8 mouse cellular contexts compared by ENCODE assay signal in the genomic region with DNA sequence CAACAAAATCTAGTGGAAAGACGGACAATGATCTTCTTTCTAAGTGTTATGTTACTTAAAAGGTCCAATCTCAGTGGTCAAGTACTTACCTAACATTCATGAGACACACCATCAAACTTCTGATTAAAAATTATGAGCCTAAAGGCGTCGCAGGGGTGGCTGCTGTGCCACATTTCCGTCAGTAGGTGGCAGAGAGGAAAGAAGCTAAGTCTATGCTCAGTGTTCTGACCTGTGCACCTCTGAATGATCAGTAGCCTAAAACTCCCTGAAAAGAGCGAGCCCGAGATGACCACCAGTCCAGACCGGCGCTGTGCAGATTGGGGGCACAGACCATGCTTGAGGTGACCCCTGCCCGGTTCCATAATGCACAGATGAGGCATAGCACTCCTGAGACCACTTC. TPM values are rescaled to one million over a fixed set of nuclear protein-coding genes. Genes with fewer than 3 reads are reported as not detected.
DNase-seq lines count a peak whose midpoint lies in the region; ATAC-seq and TF ChIP-seq lines count a peak whose summit lies in the region.

No protein-coding gene starts in this region.

- H3K27ac ChIP-seq in kidney, embryonic 15.5 days = no peak overlapping the region
- H3K27ac ChIP-seq in liver, postnatal 0 days (ENCODE audit: low read depth) = no peak overlapping the region

- no peaks in the 10 kb centered on the region for H3K36me3 ChIP-seq in kidney, embryonic 15.5 days
- H3K36me3 ChIP-seq in liver, postnatal 0 days (replicated peaks; ENCODE audit: insufficient read depth, low read length) = no peaks in the 10 kb centered on the region

- no peaks in the 10 kb centered on the region for H3K27me3 ChIP-seq in kidney, embryonic 15.5 days
- H3K27me3 ChIP-seq in liver, postnatal 0 days (ENCODE audit: insufficient read depth, low read length) = no peaks in the 10 kb centered on the region

- TF ChIP-seq CTCF in liver, postnatal 0 days (IDR thresholded peaks at IDR 0.05; ENCODE audit: low read depth) = peak; percentile 74

- no peak for TF ChIP-seq EP300 in liver, postnatal 0 days (IDR thresholded peaks at IDR 0.05; ENCODE audit: low read depth)

- ATAC-seq in kidney, embryonic 15.5 days (replicated peaks; ENCODE audit: low FRiP score) = no peak; the same call in 1 of the 2 replicates
- peak; percentile 80 for ATAC-seq in CD4-positive, CD25-positive, alpha-beta regulatory T cell, adult 4 months
- no peak for ATAC-seq in liver, postnatal 0 days

- WGBS in kidney, embryonic 15.5 days = 30% methylated on average over 9 of the region's 9 CpGs
- 27% methylated on average over 9 of the region's 9 CpGs for WGBS in liver, postnatal 0 days (ENCODE audit: insufficient replicate concordance)

- DNase-seq in kidney, adult 18-20 months = peak; percentile 44
- peak; percentile 28 for DNase-seq in Muller cell, postnatal 12 days (ENCODE audit: inconsistent ontology term)
- peak; percentile 72 for DNase-seq in embryo, embryonic 10 days (ENCODE audit: low spot score)
- peak; percentile 44 for DNase-seq in liver, postnatal 0 days
- DNase-seq in thymus, postnatal 4 days = peak; percentile 61
- DNase-seq in natural killer cell, adult 2 months (ENCODE audit: low spot score in 2 of 2) = no peak

- no peaks in the 10 kb centered on the region for H3K9me3 ChIP-seq in kidney, embryonic 15.5 days (replicated peaks)
- H3K9me3 ChIP-seq in liver, postnatal 0 days (ENCODE audit: low read length) = no peaks in the 10 kb centered on the region

- no peak overlapping the region for H3K4me2 ChIP-seq in kidney, embryonic 15.5 days
- H3K4me2 ChIP-seq in liver, postnatal 0 days (ENCODE audit: low read depth, low read length) = no peak overlapping the region

- no peaks in the 10 kb centered on the region for H3K4me1 ChIP-seq in kidney, embryonic 15.5 days
- H3K4me1 ChIP-seq in liver, postnatal 0 days (ENCODE audit: insufficient read depth) = no peaks in the 10 kb centered on the region

- H3K9ac ChIP-seq in kidney, embryonic 15.5 days = no peak overlapping the region
- H3K9ac ChIP-seq in liver, postnatal 0 days (replicated peaks) = no peak overlapping the region

- H3K4me3 ChIP-seq in kidney, embryonic 15.5 days (replicated peaks) = no peak overlapping the region
- no peak overlapping the region for H3K4me3 ChIP-seq in liver, postnatal 0 days (ENCODE audit: low read depth, low read length)

RNA-seq across cellular contexts. Expression of gene Fa2h, which starts 25.0 kb away (rescaled TPM):
- 1.0 TPM in 2 replicates for polyA plus RNA-seq in kidney, embryonic 15.5 days (2015; fragmentation: Nextera tagmentation; extraction: Ambion mirVana)
- not detected for polyA plus RNA-seq in CD4-positive, CD25-positive, alpha-beta regulatory T cell, adult 4 months (2017; shearing (Covaris generic))
- polyA plus RNA-seq in liver, postnatal 0 days (2015; fragmentation: Nextera tagmentation; extraction: Ambion mirVana) = 0.25 TPM in 1 of 2 replicates, not detected in the other

Comparison
In these comparisons a context has a peak if more than half of its experiments do, and no peak if none do; other contexts are left out.
1. DNase-seq: peak in kidney, adult 18-20 months (single experiment), Muller cell, postnatal 12 days (single experiment), embryo, embryonic 10 days (single experiment), liver, postnatal 0 days (single experiment) and thymus, postnatal 4 days (single experiment); none in natural killer cell, adult 2 months (0 of 2).